Mouse (Mus musculus) olfactory bulb, adult 2 months (tissue): ENCODE results near the gene Dcxr. TPM values are rescaled to one million over a fixed set of nuclear protein-coding genes. Genes with fewer than 3 reads are reported as not detected.
"Not testable (repeated sequence)": the region's sequence is repeated elsewhere in the genome, so short reads cannot be mapped to it uniquely, and the experiment has no call there.

Experiments used
- H3K27ac ChIP-seq: fragments of 200-500 bp; 2 replicates; pipeline ENCODE4 v1.5.1; 2012; ENCODE audit warnings: low read depth, low read length; ENCODE audit not compliant: insufficient read depth
- H3K4me1 ChIP-seq: fragments of 200-500 bp; 2 replicates; pipeline ENCODE4 v1.6.1; 2012; ENCODE audit warnings: low read length; ENCODE audit not compliant: control insufficient read depth, insufficient read depth
- H3K4me3 ChIP-seq: fragments of 200-500 bp; 2 replicates; pipeline ENCODE4 v1.5.1; 2012; ENCODE audit warnings: mild to moderate bottlenecking, low read depth, low read length, moderate library complexity; ENCODE audit not compliant: insufficient read depth
- CTCF ChIP-seq: fragments of 200-500 bp; IDR thresholded peaks from 2 replicates; pipeline ENCODE4 v1.5.1; 2012; ENCODE audit warnings: low read depth, mild to moderate bottlenecking, low read length, moderate library complexity; ENCODE audit not compliant: insufficient read depth
- POLR2A ChIP-seq: fragments of 200-500 bp; IDR thresholded peaks from 2 replicates; pipeline ENCODE4 v1.6.1; 2012; ENCODE audit warnings: mild to moderate bottlenecking, low read depth, low read length, moderate library complexity; ENCODE audit not compliant: insufficient read depth
- WGBS: fragments of 180-500 bp; shearing (Covaris S2); methylation state at CpG from one replicate; pipeline ENCODE4 v1.1.7; 2018; 5-methylcytosine and 5-hydroxymethylcytosine counted together
- polyA plus RNA-seq: library from polyadenylated mRNA; stranded (reverse); fragments of >200 nt; gene quantifications from 2 replicates; pipeline ENCODE4 v1.2.4, GENCODE M21; 2012; ENCODE audit warnings: low replicate concordance; ENCODE audit not compliant: missing spikeins, insufficient read depth, insufficient read length

The Dcxr gene
- polyA plus RNA-seq, 1 experiment = not detected

GRCm38 (mm10) chr11:120731858-120732680 lies 5.0 kb upstream of the Dcxr start, which contains the start of gene Cbr2:
Cbr2 (minus strand) TSS chr11:120732114.
- Histone ChIP-seq H3K4me3 (no peak within 1 kb of the TSS), H3K27ac (no peak within 1 kb of the TSS), H3K4me1 (peaks cover 5% of the 10 kb centered on the region)
- TF ChIP-seq POLR2A (no peak), CTCF (no peak)
- 76% methylated on average over 12 of the region's 12 CpGs for WGBS

GRCm38 (mm10) chr11:120731395-120731794 lies 4.3 kb upstream of the Dcxr start:
- 96% methylated on average over 1 of the region's 1 CpGs for WGBS
- no peak overlapping the region for H3K27ac ChIP-seq

GRCm38 (mm10) chr11:120730331-120730870 lies 3.3 kb upstream of the Dcxr start:
- no peak for TF ChIP-seq POLR2A
- TF ChIP-seq CTCF = no peak
- Histone ChIP-seq H3K4me1 (peaks cover 14% of the 10 kb centered on the region), H3K4me3 (no peak overlapping the region), H3K27ac (no peak overlapping the region)
- 92% methylated on average over 10 of the region's 10 CpGs for WGBS

More at GRCm38 (mm10) chr11:120731395-120731794, 4.3 kb upstream of the Dcxr start:
- no peak for TF ChIP-seq CTCF
- TF ChIP-seq POLR2A = no peak
- peaks cover 10% of the 10 kb centered on the region for H3K4me1 ChIP-seq
- H3K4me3 ChIP-seq = no peak overlapping the region

- peaks cover 14% of the 10 kb centered on the region for H3K4me1 ChIP-seq
- WGBS = 9% methylated on average over 18 of the region's 21 CpGs
- not testable (repeated sequence) for H3K27ac ChIP-seq, H3K4me3 ChIP-seq
These were observed 2.5 kb upstream of the Dcxr start for GRCm38 (mm10) chr11:120729432-120730050.

- H3K27ac ChIP-seq = no peak overlapping the region
- H3K4me3 ChIP-seq = no peak overlapping the region
- TF ChIP-seq CTCF (no peak), POLR2A (no peak)
- peaks cover 14% of the 10 kb centered on the region for H3K4me1 ChIP-seq
- 83% methylated on average over 11 of the region's 11 CpGs for WGBS
These were observed 1.6 kb upstream of the Dcxr start for GRCm38 (mm10) chr11:120728530-120729240.

- TF ChIP-seq POLR2A (no peak), CTCF (no peak)
- no peak overlapping the region for H3K27ac ChIP-seq
- WGBS = 57% methylated on average over 12 of the region's 12 CpGs
These were observed 483 bp upstream of the Dcxr start for GRCm38 (mm10) chr11:120727564-120727963.

GRCm38 (mm10) chr11:120726243-120727168 lies 575 bp downstream of the Dcxr start:
- WGBS = 23% methylated on average over 36 of the region's 36 CpGs
- TF ChIP-seq CTCF (no peak), POLR2A (no peak)
- H3K27ac ChIP-seq = no peak overlapping the region
- H3K4me1 ChIP-seq = peaks cover 23% of the 10 kb centered on the region
- H3K4me3 ChIP-seq = peak overlapping the region; percentile 51

More at GRCm38 (mm10) chr11:120727564-120727963, 483 bp upstream of the Dcxr start:
- H3K4me3 ChIP-seq = no peak overlapping the region
- H3K4me1 ChIP-seq = peaks cover 14% of the 10 kb centered on the region

- H3K27ac ChIP-seq = no peak overlapping the region
- peaks cover 29% of the 10 kb centered on the region for H3K4me1 ChIP-seq
- H3K4me3 ChIP-seq = no peak overlapping the region
- 91% methylated on average over 7 of the region's 7 CpGs for WGBS
- TF ChIP-seq CTCF (no peak), POLR2A (no peak)
These were observed 3.6 kb downstream of the Dcxr start for GRCm38 (mm10) chr11:120723509-120723908.
